Mouse (Mus musculus) lung, adult 18-20 months (tissue): ENCODE measurements at regions not wholly inside any gene's neighbourhood (a gene's known extent, or its start where the extent isn't known, plus 50 kb on each side); places are given as distances from the start of the nearest gene placed in this dataset.

ENCODE experiments used
- DNase-seq, 2 experiments: peaks; one replicate each; pipeline ENCODE4 v3.0.0; 2022; ENCODE audit warnings: mixed read lengths in 2 of 2

GRCm38 (mm10) chr15:49043035-49043434 is 4841.7 kb upstream of the Gm7489 start:
- no peak for DNase-seq

- no peak for DNase-seq
Measured at GRCm38 (mm10) chr15:49065069-49065468, 4819.6 kb upstream of the Gm7489 start.

- peak; percentile 17 to 62 for DNase-seq
Measured at GRCm38 (mm10) chr15:49065875-49066274, 4818.8 kb upstream of the Gm7489 start.

- no peak for DNase-seq
Measured at GRCm38 (mm10) chr15:49066367-49066766, 4818.3 kb upstream of the Gm7489 start.
